Mouse (Mus musculus) neutrophil, adult 5-6 weeks (primary cell): ENCODE data around the gene Bpifa2. TPM values are rescaled to one million over a fixed set of nuclear protein-coding genes. Genes with fewer than 3 reads are reported as not detected.
"Not testable (repeated sequence)": the region's sequence is repeated elsewhere in the genome, so short reads cannot be mapped to it uniquely, and the experiment has no call there.

ENCODE experiments used
- ATAC-seq: fragments of 151-379, 151-347 bp; 2 replicates; pipeline ENCODE4 v1.8.0; 2017; ENCODE audit warnings: mild to moderate bottlenecking, moderate TSS enrichment; ENCODE audit not compliant: insufficient number of reproducible peaks, poor library complexity, low FRiP score, severe bottlenecking; ENCODE audit errors: extremely low read depth
- total RNA-seq: library from RNA; stranded (forward); fragments of 200-1000 nt; gene quantifications from 2 replicates; pipeline ENCODE4 v1.2.3, GENCODE M21; 2017

The Bpifa2 gene
- not detected in 2 replicates for total RNA-seq

DNA sequence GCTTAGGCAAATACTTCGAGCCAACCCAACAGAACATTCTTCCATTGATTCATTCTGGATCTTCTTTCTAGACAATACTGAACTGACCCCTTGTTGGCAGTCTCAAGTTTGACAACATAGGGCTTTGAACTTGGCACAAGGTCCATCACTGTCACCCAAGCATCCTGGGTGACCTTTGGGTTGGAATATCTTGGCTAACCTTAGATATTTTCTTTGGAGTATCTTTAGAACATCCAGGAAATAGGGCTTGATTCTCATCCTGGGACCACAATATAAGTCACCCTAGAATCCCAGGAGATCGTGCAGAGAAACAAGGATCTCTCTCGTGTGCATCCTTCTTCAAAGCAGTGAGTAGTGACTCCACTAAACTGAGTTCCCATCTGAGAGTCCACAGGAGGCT, at the start of gene Bpifa2:
Gene Bpifa2, plus strand, starts transcription at position 301 of the 400 bp plus-strand sequence.
- ATAC-seq = no peak

DNA sequence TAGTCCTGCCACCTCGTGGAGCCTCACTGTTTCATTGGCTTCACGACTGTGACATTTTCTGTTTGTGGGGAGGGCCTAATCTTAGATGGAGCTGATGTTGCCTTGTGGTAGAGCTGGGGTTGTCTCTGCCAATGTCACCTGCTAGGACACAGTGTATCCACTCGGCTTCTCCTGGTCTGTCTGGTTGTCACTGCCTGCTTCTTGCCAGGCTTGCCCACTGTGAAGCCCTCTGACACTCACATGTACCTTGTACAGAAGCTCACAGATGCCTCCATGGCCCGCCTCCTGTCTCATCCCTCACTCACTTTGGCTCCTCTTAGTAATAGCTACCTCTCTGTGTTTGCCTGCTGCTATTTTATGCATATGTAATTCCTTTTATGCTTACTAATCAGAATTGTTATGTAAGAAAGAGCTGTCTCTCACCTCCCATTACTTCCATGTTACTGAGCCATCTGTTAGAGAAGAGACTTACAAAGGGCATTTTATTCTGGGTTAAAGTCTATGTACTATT, 45.2 kb upstream of the Bpifa2 start:
- ATAC-seq = no peak

- ATAC-seq = no peak
These were observed 44.7 kb upstream of the Bpifa2 start for GRCm38 (mm10) chr2:153963334-153963733.

DNA sequence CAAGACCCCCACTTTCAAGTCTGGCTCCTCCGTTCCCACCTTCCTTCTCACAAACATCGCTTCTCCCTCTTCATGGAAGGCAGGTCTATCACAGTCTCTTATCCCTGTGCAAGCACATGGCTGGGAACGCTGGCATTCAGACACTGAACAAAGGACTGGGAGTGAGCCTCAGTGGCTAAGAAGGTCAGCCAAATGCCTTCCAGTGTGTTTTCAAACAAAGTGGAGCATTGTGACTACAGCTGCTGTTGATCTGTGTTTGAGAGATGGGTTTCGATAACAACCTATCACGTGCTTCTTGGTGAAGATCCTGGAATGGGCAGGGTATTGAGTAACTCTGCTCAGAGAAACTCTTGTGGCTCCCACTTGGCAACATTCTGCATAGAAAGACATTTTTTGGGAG, 37.8 kb upstream of the Bpifa2 start:
- no peak for ATAC-seq

GRCm38 (mm10) chr2:153974582-153974981, 33.5 kb upstream of the Bpifa2 start, which contains the start of gene Bpifa6:
Bpifa6 (plus strand) TSS chr2:153974945.
- ATAC-seq = no peak

GRCm38 (mm10) chr2:153995770-153996169, 12.3 kb upstream of the Bpifa2 start:
- peak; percentile 39; the same call in 1 of the 2 replicates for ATAC-seq

GRCm38 (mm10) chr2:154000501-154000900, 7.6 kb upstream of the Bpifa2 start:
- ATAC-seq = no peak

DNA sequence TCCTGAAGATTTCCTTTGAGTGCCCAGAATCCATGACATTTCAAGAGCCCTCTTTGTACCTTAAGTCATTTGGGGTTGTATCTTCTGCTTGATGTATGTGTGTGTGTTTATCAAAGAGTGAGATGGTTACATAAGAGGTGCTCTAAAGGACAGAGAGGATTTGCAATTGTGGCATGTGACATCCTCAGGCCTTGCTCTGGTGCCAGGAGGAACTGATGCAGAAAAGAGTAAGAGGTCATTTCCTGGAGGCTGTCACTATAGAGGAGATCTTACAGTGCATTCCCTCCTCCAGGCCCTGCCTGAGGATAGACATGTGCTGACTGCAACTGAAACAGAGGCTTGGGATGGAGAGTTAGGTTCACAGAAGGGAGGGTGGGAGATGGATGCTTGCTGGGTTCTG, 7.0 kb upstream of the Bpifa2 start:
- no peak for ATAC-seq

DNA sequence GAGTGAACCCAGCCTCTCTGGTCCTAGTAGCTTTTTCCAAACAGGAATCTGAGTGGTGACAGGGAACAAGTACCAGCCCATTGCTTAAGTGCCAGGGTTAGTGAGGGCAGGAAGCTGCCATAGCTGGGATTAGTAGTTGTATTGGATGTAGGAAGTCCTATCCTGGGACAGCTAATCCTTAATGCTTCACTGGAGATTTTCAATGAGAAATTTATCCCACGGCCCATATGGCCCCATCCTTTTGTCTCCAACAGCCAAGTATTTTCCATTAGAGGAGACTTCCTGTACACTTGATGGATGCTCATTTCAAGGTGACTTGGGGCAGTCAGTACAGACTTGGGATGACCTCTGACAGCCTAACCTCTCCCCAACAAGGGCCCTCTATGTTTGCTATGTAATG, 3.6 kb upstream of the Bpifa2 start:
- no peak for ATAC-seq

DNA sequence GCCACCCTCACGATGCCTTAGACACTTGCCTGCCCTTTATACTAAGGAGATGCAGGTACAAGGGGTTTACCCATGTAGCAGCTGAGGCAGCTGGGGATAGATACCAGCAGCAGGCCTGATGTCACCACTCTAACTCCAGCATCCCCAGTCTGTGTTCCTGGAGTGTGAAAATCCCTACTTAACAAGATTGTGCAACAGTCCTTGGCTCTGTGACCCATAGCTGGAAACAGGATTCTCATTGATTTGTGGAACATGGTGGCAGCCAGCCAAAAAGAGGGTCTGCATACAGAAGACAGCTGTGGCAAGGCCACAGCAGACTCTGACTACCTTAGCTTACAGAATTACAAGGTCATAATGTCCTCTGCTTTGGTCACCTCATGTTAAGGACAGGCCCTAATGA, 3.0 kb upstream of the Bpifa2 start:
- ATAC-seq = no peak

DNA sequence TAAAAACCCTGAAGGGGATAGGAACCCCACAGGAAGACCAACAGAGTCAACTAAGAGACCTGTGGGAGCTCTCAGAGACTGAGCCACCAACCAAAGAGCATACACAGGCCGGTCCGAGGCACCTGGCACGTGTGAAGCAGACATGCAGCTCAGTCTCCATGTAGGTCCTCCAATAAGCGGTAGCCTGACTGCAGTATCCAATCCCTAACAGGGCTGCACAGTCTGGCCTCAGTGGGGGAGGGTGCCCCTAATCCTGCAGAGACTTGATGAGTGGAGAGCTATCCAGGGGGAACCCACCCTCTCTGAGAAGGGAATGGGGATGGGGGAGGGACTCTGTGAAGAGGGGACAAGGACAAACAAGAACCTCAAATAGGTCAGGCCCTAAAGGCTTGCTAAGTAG, 2.3 kb upstream of the Bpifa2 start:
- ATAC-seq = no peak

DNA sequence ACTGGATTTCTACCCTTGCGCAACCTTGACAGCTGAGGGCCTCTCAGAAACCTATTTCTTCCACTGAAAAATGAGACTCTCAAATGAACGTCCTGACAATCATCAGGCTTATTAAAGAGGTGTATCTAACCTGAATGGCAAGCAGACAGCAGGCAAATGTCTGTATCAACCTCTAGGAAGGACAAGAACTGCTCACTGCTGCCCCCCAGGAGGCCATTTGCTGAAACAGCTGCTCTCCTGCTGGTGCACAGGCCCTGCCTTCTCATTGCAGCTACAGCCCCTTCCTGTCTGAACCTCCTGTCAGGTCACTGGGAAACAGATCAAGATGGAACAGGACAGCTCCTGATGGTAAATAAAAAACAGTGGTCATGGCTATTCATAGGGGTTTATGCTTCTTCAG, 1.7 kb upstream of the Bpifa2 start:
- no peak for ATAC-seq

DNA sequence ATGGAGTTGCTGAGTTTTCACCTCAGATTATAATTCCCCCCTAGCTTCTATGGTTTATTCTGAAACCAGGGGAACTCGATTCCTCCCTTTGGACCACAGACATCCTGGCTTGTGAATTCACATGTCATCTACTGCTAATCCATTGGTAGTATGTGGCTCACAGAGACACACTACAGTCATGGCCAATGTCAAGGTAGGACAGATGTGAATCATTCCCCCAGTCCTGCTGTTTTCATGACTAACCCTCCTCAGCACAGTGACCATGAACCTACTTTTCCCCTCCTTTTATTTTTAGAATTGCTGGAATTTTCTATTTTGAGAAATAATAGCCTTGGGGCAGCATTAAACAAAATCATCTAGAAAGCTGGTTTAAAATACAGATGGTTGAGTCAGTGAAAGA, 684 bp upstream of the Bpifa2 start:
- no peak for ATAC-seq

DNA sequence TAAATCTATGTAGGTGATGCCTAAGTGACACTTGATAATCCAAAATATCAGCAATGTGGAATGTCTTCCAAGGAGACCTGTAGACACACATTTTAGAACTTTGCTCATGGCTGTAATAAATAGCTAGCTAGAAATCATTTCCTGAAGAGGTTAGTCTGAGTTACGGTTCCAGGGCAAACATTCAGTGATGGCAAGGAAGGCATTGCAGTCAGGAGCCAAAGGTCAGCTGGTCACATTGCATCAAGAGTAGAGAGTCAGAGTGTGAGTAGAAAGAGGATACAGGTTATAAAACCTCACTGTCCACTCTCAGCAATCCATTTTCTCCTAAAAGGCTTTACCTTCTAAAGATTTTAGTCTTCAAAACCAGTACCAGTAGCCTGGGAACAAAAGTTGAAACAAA, 9.9 kb downstream of the Bpifa2 start:
- ATAC-seq = no peak

GRCm38 (mm10) chr2:154024676-154025075, 16.6 kb downstream of the Bpifa2 start:
- ATAC-seq = not testable (repeated sequence)

DNA sequence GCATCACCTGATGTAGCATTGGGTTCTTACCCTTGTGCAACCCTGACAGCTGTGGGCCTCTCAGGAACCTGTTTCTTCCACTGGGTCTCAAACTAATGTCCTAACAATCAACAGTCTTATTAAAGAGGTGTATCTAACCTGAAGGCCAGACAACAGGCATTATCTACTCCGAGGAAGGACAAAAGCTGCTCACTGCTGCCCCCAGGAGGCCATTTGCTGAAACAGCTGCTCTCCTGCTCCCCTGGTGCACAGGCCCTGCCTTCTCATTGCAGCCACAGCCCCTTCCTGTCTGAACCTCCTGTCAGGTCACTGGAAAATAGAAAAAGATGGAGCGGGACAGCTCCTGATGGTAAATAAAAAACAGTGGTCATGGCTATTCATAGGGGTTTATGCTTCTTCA, 30.9 kb downstream of the Bpifa2 start:
- no peak for ATAC-seq

DNA sequence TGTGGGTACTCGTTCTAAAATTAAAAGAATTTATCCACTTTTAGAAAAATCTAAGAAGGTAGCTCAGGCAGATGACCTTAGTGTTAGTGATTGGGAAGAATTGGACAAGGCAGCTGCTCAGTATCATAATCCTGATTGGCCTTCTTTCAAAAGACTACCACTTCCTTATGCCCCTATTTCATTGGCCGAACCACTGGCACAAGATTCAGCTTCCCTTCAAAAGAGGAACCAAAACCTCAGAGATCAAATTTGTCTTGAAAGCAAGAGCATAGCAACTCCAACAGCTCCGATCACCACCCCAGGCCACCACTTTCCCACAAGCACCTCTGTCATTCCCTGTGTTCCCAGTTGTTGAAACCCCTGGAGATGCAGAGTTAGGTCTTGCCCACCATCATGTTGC, 36.7 kb downstream of the Bpifa2 start:
- no peak for ATAC-seq

DNA sequence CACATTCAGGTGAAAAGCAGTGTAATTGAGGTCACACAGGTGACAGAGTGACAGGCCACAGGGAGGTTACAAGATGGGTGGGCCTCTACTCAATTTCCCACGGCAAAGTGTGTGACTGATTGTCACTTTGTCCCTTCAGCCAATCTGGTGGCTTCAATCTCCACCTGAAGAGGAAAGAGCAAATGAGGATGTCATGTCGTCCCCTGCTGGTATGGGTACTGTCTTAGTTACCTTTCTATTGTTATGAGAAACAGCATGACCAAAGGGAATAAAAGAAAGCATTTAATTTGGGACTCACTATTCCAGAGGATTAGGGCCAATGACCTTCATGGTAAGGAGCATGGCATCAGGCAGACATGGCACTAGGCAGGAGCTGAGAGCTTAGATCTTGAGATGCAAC, 50.6 kb downstream of the Bpifa2 start:
- ATAC-seq = no peak
